Mouse (Mus musculus): ENCODE results near the gene Gm20521.
"Not testable (repeated sequence)": the region's sequence is repeated elsewhere in the genome, so short reads cannot be mapped to it uniquely, and the experiment has no call there.

The Gm20521 gene

GRCm38 (mm10) chr14:54937361-54938182, 54.3 kb downstream of the Gm20521 start:
- no peak for DNase-seq

- DNase-seq = no peak
Observed at GRCm38 (mm10) chr14:54938431-54939219, 55.4 kb downstream of the Gm20521 start.

- peak; percentile 87 to 89 for DNase-seq
Observed at GRCm38 (mm10) chr14:54939434-54940175, 56.4 kb downstream of the Gm20521 start.

- DNase-seq = peak; percentile 26 to 38
Observed at GRCm38 (mm10) chr14:54940176-54940530, 56.9 kb downstream of the Gm20521 start.

GRCm38 (mm10) chr14:54941024-54941978, 58.1 kb downstream of the Gm20521 start:
- peak; percentile 55 to 62 for DNase-seq

GRCm38 (mm10) chr14:54942479-54942878, 59.2 kb downstream of the Gm20521 start:
- DNase-seq = no peak

GRCm38 (mm10) chr14:54943971-54944370, 60.7 kb downstream of the Gm20521 start:
- no peak for DNase-seq

- DNase-seq = no peak
Observed at GRCm38 (mm10) chr14:54944939-54945338, 61.7 kb downstream of the Gm20521 start.

GRCm38 (mm10) chr14:54945975-54946704, 62.9 kb downstream of the Gm20521 start:
- no peak for DNase-seq

GRCm38 (mm10) chr14:54947008-54947407, 63.8 kb downstream of the Gm20521 start:
- DNase-seq = not testable (repeated sequence)

All from kidney, adult 8-10 months (tissue).